Mouse (Mus musculus) kidney, postnatal 36 days (tissue): ENCODE results near the gene Rusc2.

Experiments used
- DNase-seq, 2 experiments: peaks; one replicate each; pipeline ENCODE4 v3.0.0; 2021 to 2022; ENCODE audit warnings: mixed read lengths in 2 of 2

Gene Rusc2

DNA sequence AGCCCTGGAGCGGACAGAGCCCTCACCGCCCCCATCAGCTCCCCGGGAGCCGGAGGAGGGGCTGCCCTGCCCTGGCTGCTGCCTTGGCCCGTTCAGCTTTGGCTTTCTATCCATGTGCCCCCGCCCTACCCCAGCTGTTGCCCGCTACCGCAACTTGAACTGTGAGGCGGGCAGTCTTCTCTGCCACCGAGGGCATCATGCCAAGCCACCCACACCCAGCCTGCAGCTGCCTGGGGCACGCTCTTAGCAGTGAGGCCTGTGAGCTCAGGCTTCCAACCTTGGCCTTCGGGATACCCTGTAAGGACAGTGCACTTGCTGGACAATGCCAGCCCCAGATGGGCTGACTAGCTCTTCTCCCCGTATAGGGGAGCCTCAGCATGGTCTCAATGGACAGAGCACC is 65.5 kb downstream of the Rusc2 start:
- peak in 1 of 2 experiments; percentile 33 for DNase-seq

DNA sequence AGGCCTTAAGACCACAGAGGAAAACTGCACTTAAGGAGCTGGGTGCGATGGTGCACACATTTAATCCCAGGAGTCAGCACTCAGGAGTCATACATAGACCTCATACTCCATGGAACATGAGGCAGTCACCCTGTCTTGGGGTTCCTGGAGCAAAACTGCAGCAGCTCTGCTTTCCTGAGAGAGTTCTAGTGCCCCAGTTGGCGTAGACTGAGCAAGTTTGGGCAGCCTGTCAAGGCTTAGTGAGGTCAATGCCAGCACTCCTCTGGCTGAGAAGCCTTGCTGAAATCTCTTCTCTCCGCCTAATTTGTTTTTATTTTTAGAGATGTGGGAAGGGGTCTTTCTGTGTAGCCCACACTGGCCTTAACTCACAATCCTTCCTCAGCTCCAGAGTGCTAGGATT is 66.8 kb downstream of the Rusc2 start:
- DNase-seq = no peak

DNA sequence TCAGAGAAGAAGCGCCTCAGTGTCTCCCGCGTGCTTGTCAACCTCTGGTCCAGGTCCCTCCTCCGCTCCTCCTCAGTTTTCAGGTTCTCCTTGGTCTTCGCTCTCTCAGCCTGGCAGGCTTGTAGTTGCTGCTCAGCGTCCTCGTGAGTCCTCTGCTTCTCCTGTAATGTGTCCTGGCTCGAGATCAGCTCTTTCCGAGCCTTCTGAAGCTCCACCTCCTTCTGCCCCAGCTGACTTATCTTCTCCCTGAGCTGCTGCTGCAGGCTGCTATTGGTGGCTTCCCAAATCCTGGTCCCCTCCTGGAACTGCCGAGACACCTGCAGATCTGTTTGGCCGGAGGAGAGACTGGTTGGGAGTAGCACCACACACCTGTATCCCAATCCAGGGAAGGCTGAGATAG is 70.5 kb downstream of the Rusc2 start:
- peak in 1 of 2 experiments; percentile 32 for DNase-seq

DNA sequence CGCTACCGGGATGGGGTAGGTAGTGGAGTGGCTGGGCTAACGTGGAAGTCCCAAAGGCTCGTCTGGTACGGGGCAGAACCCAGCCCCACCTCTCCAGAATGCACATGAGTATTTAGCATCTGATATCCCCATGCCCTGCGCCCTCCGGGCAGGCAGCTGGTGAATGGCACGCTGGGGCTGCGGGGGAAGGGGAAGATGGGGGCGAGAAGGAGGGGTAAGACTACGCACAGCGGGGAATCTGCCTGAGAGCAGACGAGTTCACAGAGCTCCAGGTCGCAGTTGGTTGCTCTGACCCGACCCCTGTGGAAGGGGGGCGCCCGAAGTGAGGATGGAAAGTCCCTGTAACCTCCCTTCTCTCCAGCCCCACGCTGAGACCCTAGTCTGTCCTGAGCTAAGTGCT is 71.6 kb downstream of the Rusc2 start:
- DNase-seq = no peak

DNA sequence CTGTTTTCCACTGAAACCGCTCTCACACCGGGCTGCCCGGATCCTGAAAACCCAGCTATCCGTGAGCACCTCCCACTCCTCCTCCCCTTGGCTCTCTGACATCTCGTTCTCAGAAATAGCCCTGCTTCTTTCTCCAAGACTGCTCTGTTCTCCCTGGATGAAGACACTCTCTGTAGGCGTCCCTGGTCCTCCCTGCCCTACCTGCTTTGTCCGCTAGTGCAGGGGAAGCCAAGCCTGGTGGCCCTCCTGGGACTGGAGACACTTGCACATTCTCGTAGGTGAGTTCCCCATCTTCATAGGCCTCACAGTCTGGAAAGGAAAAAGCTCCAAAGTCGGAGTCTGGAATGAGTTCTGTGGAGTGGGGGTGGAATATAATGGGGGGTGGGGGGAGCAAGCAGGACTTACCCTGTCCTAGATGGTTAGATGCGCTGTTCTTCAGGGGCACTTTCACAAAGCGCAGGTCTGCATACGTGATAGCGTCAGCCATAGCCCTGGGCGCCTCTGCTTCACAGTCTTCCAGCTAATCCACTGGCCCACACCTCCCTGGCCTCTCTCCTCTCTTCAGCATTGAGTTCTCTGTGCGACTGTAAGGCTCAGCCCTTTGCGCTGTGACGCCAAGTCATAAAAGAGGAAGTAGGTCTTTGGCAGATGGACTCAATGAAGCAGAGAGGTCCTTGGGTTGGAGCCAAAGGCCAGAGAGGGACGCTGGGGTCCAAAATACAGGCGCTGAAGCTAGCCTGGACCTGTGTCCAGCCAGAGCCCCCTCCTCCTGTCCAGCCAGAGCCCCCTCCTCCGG is 72.5 kb downstream of the Rusc2 start, which contains the start of gene Cd72:
TSS of gene Cd72 (minus strand) at position 588 of the 796 bp plus-strand sequence.
- DNase-seq = peak in 1 of 2 experiments; percentile 28

DNA sequence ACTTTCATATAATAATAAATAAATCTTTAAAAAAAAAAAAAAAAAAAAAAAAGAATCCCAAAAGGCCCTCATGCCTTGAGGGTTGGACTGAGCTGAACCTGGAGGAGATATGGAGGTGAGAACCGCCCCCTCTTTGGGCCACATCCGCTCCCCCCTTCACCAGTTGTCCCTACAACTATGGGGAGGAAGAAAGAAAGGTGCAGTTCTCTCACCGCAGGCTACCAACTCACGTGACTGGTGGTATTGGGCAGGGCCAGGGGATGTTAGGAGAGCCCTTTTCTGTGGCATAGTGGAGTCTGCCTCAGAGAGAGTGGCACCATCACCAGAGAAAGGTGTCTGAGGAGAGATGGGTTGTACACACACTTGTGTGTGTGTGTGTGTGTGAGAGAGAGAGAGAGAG is 74.7 kb downstream of the Rusc2 start:
- no peak for DNase-seq

DNA sequence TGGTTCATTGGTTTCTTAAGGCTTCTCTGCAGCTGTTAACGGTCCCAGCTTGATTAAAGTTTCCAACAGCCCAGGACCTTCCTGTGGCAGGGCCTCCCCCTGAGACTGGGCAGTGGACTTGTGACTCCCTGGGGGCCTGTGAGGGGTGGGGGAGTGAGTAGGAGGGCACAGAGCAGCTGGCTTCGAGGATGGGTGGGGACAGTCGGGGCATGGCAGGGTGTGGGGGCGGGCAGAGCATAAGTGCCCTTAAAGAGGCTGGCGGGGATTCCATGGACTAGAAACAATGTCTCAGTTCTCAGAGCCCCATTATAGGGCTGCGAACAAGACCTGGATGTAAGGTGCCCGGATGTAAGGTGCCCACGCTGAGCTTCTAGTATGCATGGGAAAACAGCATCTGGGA is 75.3 kb downstream of the Rusc2 start:
- no peak for DNase-seq

DNA sequence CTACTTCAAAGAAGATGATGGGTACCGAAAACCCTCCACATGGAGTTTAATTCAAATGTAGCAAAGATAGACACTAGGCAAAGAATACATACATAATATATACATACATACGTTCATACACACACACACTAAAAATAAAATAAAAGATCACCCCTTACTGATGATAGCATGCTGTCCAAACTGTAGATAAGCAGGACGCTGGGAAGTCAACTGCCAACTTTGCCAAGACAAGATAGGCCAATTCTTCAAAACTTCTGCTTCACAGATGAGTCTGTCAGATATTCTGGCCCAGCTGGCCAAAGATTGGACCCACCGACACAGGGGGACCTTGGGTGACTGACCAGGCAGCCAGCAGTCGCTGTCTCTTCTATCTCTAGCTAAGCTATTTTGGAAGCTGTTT is 81.3 kb downstream of the Rusc2 start:
- no peak for DNase-seq

DNA sequence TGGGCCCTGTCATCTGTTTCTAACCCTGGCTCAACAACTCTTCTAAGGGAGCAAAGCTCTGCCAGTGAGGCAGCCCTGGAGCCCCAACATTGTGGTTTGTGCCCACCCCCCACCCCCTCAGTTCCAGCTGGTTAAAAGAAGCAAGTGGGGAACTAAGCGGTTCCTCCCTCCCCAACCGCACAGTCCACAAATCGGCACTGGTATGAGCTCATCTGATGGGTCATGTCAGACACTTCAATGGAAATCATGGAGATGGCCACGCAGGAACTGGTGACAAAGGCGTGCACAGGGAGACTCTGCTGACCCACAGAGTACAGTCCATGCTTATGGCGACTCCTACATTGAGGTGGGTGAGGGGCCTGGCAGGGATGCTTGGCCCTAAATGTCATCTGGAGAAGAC is 84.2 kb downstream of the Rusc2 start:
- DNase-seq = no peak

DNA sequence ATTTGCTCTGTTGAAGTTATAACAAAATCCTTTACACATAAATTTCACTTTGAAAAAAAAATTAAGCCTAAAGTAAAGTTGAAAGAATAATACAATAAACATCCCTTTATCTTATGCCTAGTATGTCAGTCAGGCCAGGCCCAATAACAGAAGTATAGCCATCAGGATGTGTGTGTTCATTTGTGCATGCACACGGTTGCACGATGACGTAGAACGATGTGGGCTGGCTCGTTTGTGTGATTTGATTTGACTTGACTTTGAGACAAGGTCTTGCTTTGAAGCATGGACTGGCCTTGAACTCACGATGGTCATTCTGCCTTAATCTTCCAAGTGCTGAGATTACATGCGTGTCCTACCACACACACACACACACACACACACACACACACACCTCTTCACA is 85.1 kb downstream of the Rusc2 start:
- no peak for DNase-seq

DNA sequence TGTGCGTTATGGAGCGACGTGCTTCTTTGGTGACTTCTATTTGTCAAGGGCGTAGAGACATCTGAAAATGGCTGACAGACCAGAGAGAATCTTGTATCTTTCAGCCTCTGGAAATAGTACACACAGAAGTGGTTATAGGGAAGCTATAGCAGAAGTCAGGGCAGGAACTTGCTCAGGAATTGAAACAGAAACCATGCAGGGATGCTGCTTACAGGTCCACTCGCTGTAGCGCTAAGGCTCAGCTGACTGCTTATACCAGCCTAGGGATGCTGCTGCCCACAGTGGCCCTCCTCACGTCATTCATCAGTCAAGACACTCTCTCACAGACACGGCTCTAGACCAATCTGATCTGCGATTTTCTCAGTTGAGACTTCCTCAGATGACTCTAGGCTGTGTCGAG is 88.5 kb downstream of the Rusc2 start:
- DNase-seq = no peak

DNA sequence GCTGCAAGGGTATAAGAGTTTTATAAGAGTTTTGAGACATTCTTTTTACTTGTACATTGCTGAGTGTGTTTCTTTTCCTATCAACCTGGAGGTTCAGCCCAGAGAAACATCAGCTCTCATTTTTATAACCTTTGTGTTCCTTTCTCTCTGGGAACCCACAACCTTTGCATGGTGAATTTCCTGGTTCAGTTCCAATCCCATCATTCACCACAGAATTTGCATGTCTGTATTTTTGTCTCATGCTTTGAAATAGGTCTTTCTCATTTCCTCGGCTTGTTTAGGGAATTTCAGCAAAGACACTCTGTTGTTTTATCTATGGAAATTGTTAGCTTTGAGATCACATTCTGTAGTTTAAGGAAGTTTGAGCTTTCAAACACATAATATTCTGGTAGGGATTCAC is 91.9 kb downstream of the Rusc2 start:
- DNase-seq = no peak

DNA sequence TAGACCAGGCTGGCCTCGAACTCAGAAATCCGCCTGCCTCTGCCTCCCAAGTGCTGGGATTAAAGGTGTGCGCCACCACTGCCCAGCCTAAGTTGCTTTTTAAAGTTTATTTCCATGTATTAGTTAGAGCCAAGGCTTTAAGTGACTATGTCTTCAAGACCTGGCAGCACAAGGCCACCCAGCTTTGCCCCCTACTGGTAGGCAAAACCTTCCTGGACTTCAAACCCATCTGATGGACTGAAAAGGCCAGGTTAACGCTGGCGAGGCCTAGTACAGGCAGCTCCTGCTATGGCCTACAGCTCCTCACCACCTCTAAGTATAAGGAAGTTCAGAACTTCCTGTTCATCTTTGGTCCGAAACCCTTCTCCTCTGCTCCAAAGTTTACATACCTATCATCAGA is 94.8 kb downstream of the Rusc2 start:
- peak; percentile 46 to 70 for DNase-seq
